Mouse (Mus musculus): ENCODE data around the gene Fam78b. TPM values are rescaled to one million over a fixed set of nuclear protein-coding genes. Genes with fewer than 3 reads are reported as not detected.

The Fam78b gene
- polyA plus RNA-seq, 1 experiment, result not detected

GRCm38 (mm10) chr1:167075726-167076125 is 74.5 kb downstream of the Fam78b start:
- Histone ChIP-seq H3K9me3 (ENCODE audit: control insufficient read depth, low read length) (peaks cover 6% of the 10 kb centered on the region), H3K36me3 (ENCODE audit: control insufficient read depth) (no peaks in the 10 kb centered on the region), H3K4me1 (ENCODE audit: control insufficient read depth) (no peaks in the 10 kb centered on the region), H3K4me3 (replicated peaks) (no peak overlapping the region), H3K27me3 (ENCODE audit: control insufficient read depth) (no peaks in the 10 kb centered on the region)
- no peak for TF ChIP-seq TAL1 (IDR thresholded peaks at IDR 0.05; ENCODE audit: low read length)
- TF ChIP-seq GATA1 (IDR thresholded peaks at IDR 0.05; ENCODE audit: low read length), result no peak

- H3K4me3 ChIP-seq (replicated peaks), result no peak overlapping the region
- TF ChIP-seq TAL1 (IDR thresholded peaks at IDR 0.05; ENCODE audit: low read length) (no peak), GATA1 (IDR thresholded peaks at IDR 0.05; ENCODE audit: low read length) (no peak)
- no peaks in the 10 kb centered on the region for H3K27me3 ChIP-seq (ENCODE audit: control insufficient read depth)
- peaks cover 6% of the 10 kb centered on the region for H3K9me3 ChIP-seq (ENCODE audit: control insufficient read depth, low read length)
- H3K36me3 ChIP-seq (ENCODE audit: control insufficient read depth), result no peaks in the 10 kb centered on the region
- no peaks in the 10 kb centered on the region for H3K4me1 ChIP-seq (ENCODE audit: control insufficient read depth)
Measured at GRCm38 (mm10) chr1:167079476-167079875, 78.3 kb downstream of the Fam78b start.

- TF ChIP-seq TAL1 (IDR thresholded peaks at IDR 0.05; ENCODE audit: low read length), result no peak
- no peak for TF ChIP-seq GATA1 (IDR thresholded peaks at IDR 0.05; ENCODE audit: low read length)
- Histone ChIP-seq H3K36me3 (ENCODE audit: control insufficient read depth) (no peaks in the 10 kb centered on the region), H3K4me3 (replicated peaks) (no peak overlapping the region), H3K4me1 (ENCODE audit: control insufficient read depth) (no peaks in the 10 kb centered on the region), H3K9me3 (ENCODE audit: control insufficient read depth, low read length) (peaks cover 6% of the 10 kb centered on the region), H3K27me3 (ENCODE audit: control insufficient read depth) (no peaks in the 10 kb centered on the region)
Measured at GRCm38 (mm10) chr1:167081946-167082345, 80.7 kb downstream of the Fam78b start.

- H3K4me1 ChIP-seq (ENCODE audit: control insufficient read depth), result no peaks in the 10 kb centered on the region
- no peak for TF ChIP-seq TAL1 (IDR thresholded peaks at IDR 0.05; ENCODE audit: low read length)
- no peak for TF ChIP-seq GATA1 (IDR thresholded peaks at IDR 0.05; ENCODE audit: low read length)
- no peaks in the 10 kb centered on the region for H3K36me3 ChIP-seq (ENCODE audit: control insufficient read depth)
- peaks cover 6% of the 10 kb centered on the region for H3K9me3 ChIP-seq (ENCODE audit: control insufficient read depth, low read length)
- no peaks in the 10 kb centered on the region for H3K27me3 ChIP-seq (ENCODE audit: control insufficient read depth)
- H3K4me3 ChIP-seq (replicated peaks), result no peak overlapping the region
Measured at GRCm38 (mm10) chr1:167082506-167083100, 81.4 kb downstream of the Fam78b start.

- H3K9me3 ChIP-seq (ENCODE audit: control insufficient read depth, low read length), result peaks cover 6% of the 10 kb centered on the region
- no peak for TF ChIP-seq GATA1 (IDR thresholded peaks at IDR 0.05; ENCODE audit: low read length)
- no peak for TF ChIP-seq TAL1 (IDR thresholded peaks at IDR 0.05; ENCODE audit: low read length)
- no peak overlapping the region for H3K4me3 ChIP-seq (replicated peaks)
- no peaks in the 10 kb centered on the region for H3K4me1 ChIP-seq (ENCODE audit: control insufficient read depth)
- H3K27me3 ChIP-seq (ENCODE audit: control insufficient read depth), result no peaks in the 10 kb centered on the region
- H3K36me3 ChIP-seq (ENCODE audit: control insufficient read depth), result no peaks in the 10 kb centered on the region
Measured at GRCm38 (mm10) chr1:167083181-167083580, 82.0 kb downstream of the Fam78b start.

- no peaks in the 10 kb centered on the region for H3K9me3 ChIP-seq (ENCODE audit: control insufficient read depth, low read length)
- no peaks in the 10 kb centered on the region for H3K27me3 ChIP-seq (ENCODE audit: control insufficient read depth)
- H3K36me3 ChIP-seq (ENCODE audit: control insufficient read depth), result no peaks in the 10 kb centered on the region
- no peak overlapping the region for H3K4me3 ChIP-seq (replicated peaks)
- TF ChIP-seq GATA1 (IDR thresholded peaks at IDR 0.05; ENCODE audit: low read length), result no peak
- no peak for TF ChIP-seq TAL1 (IDR thresholded peaks at IDR 0.05; ENCODE audit: low read length)
- H3K4me1 ChIP-seq (ENCODE audit: control insufficient read depth), result no peaks in the 10 kb centered on the region
Measured at GRCm38 (mm10) chr1:167084330-167084729, 83.1 kb downstream of the Fam78b start.

GRCm38 (mm10) chr1:167085461-167085860 is 84.2 kb downstream of the Fam78b start:
- no peak overlapping the region for H3K4me3 ChIP-seq (replicated peaks)
- no peaks in the 10 kb centered on the region for H3K27me3 ChIP-seq (ENCODE audit: control insufficient read depth)
- TF ChIP-seq GATA1 (IDR thresholded peaks at IDR 0.05; ENCODE audit: low read length) (no peak), TAL1 (IDR thresholded peaks at IDR 0.05; ENCODE audit: low read length) (no peak)
- no peaks in the 10 kb centered on the region for H3K4me1 ChIP-seq (ENCODE audit: control insufficient read depth)
- no peaks in the 10 kb centered on the region for H3K9me3 ChIP-seq (ENCODE audit: control insufficient read depth, low read length)
- no peaks in the 10 kb centered on the region for H3K36me3 ChIP-seq (ENCODE audit: control insufficient read depth)

GRCm38 (mm10) chr1:167090466-167090865 is 89.2 kb downstream of the Fam78b start:
- no peaks in the 10 kb centered on the region for H3K9me3 ChIP-seq (ENCODE audit: control insufficient read depth, low read length)
- H3K36me3 ChIP-seq (ENCODE audit: control insufficient read depth), result no peaks in the 10 kb centered on the region
- no peaks in the 10 kb centered on the region for H3K27me3 ChIP-seq (ENCODE audit: control insufficient read depth)
- TF ChIP-seq TAL1 (IDR thresholded peaks at IDR 0.05; ENCODE audit: low read length) (no peak), GATA1 (IDR thresholded peaks at IDR 0.05; ENCODE audit: low read length) (no peak)
- H3K4me3 ChIP-seq (replicated peaks), result no peak overlapping the region
- no peaks in the 10 kb centered on the region for H3K4me1 ChIP-seq (ENCODE audit: control insufficient read depth)

- Histone ChIP-seq H3K4me3 (replicated peaks) (no peak overlapping the region), H3K27me3 (ENCODE audit: control insufficient read depth) (no peaks in the 10 kb centered on the region), H3K4me1 (ENCODE audit: control insufficient read depth) (no peaks in the 10 kb centered on the region), H3K36me3 (ENCODE audit: control insufficient read depth) (no peaks in the 10 kb centered on the region), H3K9me3 (ENCODE audit: control insufficient read depth, low read length) (no peaks in the 10 kb centered on the region)
- TF ChIP-seq TAL1 (IDR thresholded peaks at IDR 0.05; ENCODE audit: low read length) (no peak), GATA1 (IDR thresholded peaks at IDR 0.05; ENCODE audit: low read length) (no peak)
Measured at GRCm38 (mm10) chr1:167093551-167093950, 92.3 kb downstream of the Fam78b start.

Data from erythroblast, embryonic 14.5 days (primary cell).